Mouse (Mus musculus) limb, embryonic 11.5 days (tissue): ENCODE measurements around the gene Fam135a. TPM values are rescaled to one million over a fixed set of nuclear protein-coding genes. Genes with fewer than 3 reads are reported as not detected.

ENCODE experiments used
- ATAC-seq: fragments of 200-750 bp; cut with Nextera tagmentation; 2 replicates; pipeline ENCODE4 v1.8.0; 2017; ENCODE audit warnings: low read depth; ENCODE audit not compliant: insufficient number of reproducible peaks, low FRiP score, low TSS enrichment
- DNase-seq: peaks from one replicate; pipeline ENCODE4 v3.0.0-alpha.2; 2015; ENCODE audit warnings: low spot score
- H3K27ac ChIP-seq: fragments of 300-500 bp; sonication (generic); replicated peaks from 2 replicates; pipeline ENCODE4 v1.5.1; 2014; ENCODE audit warnings: low read depth, mild to moderate bottlenecking, low read length
- H3K27me3 ChIP-seq: fragments of 300-500 bp; sonication (generic); 2 replicates; pipeline ENCODE4 v1.6.1; 2014; ENCODE audit warnings: mild to moderate bottlenecking, low read length, mixed read lengths; ENCODE audit not compliant: control insufficient read depth, insufficient read depth
- H3K36me3 ChIP-seq: fragments of 300-500 bp; sonication (generic); 2 replicates; pipeline ENCODE4 v1.6.1; 2014; ENCODE audit warnings: mild to moderate bottlenecking, low read length, moderate library complexity, mixed read lengths; ENCODE audit not compliant: control insufficient read depth, insufficient read depth
- H3K4me1 ChIP-seq: fragments of 300-500 bp; sonication (generic); 2 replicates; pipeline ENCODE4 v1.6.1; 2014; ENCODE audit warnings: low read length, mixed read lengths; ENCODE audit not compliant: control insufficient read depth, insufficient read depth
- H3K4me2 ChIP-seq: fragments of 300-500 bp; sonication (generic); 2 replicates; pipeline ENCODE4 v1.6.1; 2014; ENCODE audit warnings: low read depth, mild to moderate bottlenecking, moderate library complexity; ENCODE audit not compliant: severe bottlenecking
- H3K4me3 ChIP-seq: fragments of 300-500 bp; sonication (generic); 2 replicates; pipeline ENCODE4 v1.5.1; 2014; ENCODE audit warnings: low read depth, low read length
- H3K9ac ChIP-seq: fragments of 300-500 bp; sonication (generic); 2 replicates; pipeline ENCODE4 v1.6.1; 2014; ENCODE audit warnings: mild to moderate bottlenecking, low read length
- H3K9me3 ChIP-seq: fragments of 300-500 bp; sonication (generic); 2 replicates; pipeline ENCODE4 v1.6.1; 2016; ENCODE audit warnings: low read length; ENCODE audit not compliant: control insufficient read depth
- WGBS: fragments of 180-500 bp; shearing (Covaris S2); extraction: QIAGEN DNeasy Blood & Tissue Kit; methylation state at CpG from one replicate; pipeline ENCODE4 v1.1.7; 2014; 5-methylcytosine and 5-hydroxymethylcytosine counted together
- polyA plus RNA-seq: library from polyadenylated mRNA; unstranded; fragments of >200 nt; fragmentation: Nextera tagmentation; extraction: Ambion mirVana; gene quantifications from 2 replicates; pipeline ENCODE4 v1.2.1, GENCODE M21; 2014

Fam135a gene
- polyA plus RNA-seq, 1 experiment from 2014 or later = 36.4 TPM

DNA sequence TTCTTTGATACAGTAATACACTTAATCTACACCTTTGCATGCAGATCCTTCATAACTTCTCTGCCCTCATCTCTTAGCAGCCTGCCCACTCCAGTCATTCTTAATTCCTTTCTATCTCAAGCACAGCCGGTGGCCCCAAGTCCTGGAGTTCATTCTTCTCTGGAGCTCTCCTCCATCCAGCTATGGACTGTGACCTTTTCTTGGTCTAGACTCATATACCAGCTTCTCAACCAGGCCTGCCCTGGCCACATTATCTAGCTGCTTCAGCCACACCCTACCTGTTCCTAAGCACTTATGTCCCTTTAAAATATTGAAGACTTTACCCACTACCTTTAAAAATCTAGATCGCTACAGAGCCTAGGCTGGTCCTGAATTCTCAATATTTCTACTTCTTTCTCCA lies 9.5 kb downstream of the Fam135a start:
- no peak overlapping the region for H3K4me3 ChIP-seq
- no peak overlapping the region for H3K4me2 ChIP-seq
- H3K9me3 ChIP-seq = no peaks in the 10 kb centered on the region
- DNase-seq = no peak
- no peak for ATAC-seq
- H3K27me3 ChIP-seq = no peaks in the 10 kb centered on the region
- H3K27ac ChIP-seq = no peak overlapping the region
- WGBS = 96% methylated on average over 2 of the region's 2 CpGs
- no peaks in the 10 kb centered on the region for H3K4me1 ChIP-seq
- H3K9ac ChIP-seq = no peak overlapping the region
- H3K36me3 ChIP-seq = no peaks in the 10 kb centered on the region

DNA sequence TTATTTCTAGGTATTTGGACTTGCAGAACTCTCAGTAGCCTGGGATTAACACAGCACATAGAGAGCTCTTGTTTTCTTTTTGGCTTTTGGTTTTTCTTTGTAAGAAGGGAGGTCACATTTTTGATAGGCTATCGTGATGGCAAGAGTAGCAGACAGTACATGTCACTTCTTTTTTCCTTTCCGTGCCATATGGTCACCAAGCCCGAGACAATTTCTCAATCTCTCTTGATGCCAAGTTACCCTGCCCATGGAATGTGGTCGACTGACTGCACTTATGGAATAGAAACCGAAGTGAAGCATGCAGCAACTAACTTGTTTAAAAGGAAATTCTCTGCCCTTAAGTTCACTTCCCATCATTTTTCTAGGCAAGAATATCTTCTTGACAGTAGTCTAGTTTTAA lies 10.0 kb downstream of the Fam135a start:
- no peak for DNase-seq
- no peak overlapping the region for H3K4me3 ChIP-seq
- no peak overlapping the region for H3K27ac ChIP-seq
- H3K4me2 ChIP-seq = no peak overlapping the region
- H3K27me3 ChIP-seq = no peaks in the 10 kb centered on the region
- no peak for ATAC-seq
- WGBS = 83% methylated on average over 5 of the region's 5 CpGs
- no peaks in the 10 kb centered on the region for H3K9me3 ChIP-seq
- H3K36me3 ChIP-seq = no peaks in the 10 kb centered on the region
- no peaks in the 10 kb centered on the region for H3K4me1 ChIP-seq
- H3K9ac ChIP-seq = no peak overlapping the region

- DNase-seq (no peak), ATAC-seq (no peak)
- H3K4me2 ChIP-seq = no peak overlapping the region
- H3K4me3 ChIP-seq = no peak overlapping the region
- H3K9ac ChIP-seq = no peak overlapping the region
- no peak overlapping the region for H3K27ac ChIP-seq
- H3K4me1 ChIP-seq = no peaks in the 10 kb centered on the region
- H3K9me3 ChIP-seq = no peaks in the 10 kb centered on the region
- no peaks in the 10 kb centered on the region for H3K27me3 ChIP-seq
- 83% methylated on average over 3 of the region's 3 CpGs for WGBS
- no peaks in the 10 kb centered on the region for H3K36me3 ChIP-seq
Measured at GRCm38 (mm10) chr1:24086176-24086575, 14.0 kb downstream of the Fam135a start.

GRCm38 (mm10) chr1:24074396-24074795 lies 25.7 kb downstream of the Fam135a start:
- no peak for ATAC-seq
- WGBS = 86% methylated on average over 2 of the region's 2 CpGs

DNA sequence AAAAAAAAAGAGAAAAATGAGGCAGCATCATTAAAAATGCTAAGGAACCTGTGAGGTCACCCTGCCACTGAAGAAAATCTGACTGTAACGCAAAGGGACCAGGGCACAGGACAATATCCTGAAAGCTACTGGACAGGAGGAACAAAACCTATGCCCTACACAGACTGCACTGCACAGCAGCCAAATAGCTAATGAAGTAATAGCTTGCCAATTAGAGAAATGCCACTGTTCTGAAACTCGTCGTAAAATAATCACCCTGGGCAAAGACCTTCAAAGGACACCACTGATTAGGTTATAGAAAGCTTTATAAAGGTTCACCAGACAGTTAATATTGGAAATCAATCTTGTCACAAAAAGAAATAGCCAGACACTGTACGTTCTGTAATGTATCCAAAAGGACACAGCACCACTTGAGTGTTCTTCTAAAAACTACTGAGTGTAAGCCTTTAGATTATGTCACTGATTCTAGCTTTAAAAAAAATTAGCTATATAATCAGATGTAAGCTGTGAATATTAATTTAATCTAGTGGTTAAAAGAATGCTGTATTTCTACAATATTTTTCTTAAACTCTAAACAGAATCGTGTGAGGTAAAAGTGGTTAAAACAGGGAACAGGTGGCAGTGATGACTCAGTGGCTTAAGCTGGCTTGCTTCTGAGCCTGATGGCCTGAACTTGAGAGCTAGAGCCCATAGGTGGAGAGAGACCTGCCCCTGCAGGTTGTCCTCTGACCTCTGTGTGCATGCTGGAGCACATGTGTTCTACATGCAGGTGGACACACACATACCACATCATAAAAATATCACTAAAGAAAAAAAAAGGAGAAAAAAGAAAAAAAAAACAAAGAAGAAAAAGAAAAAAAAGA lies 26.5 kb downstream of the Fam135a start:
- DNase-seq = no peak
- H3K27ac ChIP-seq = no peak overlapping the region
- no peak overlapping the region for H3K9ac ChIP-seq

More at GRCm38 (mm10) chr1:24074396-24074795, 25.7 kb downstream of the Fam135a start:
- no peak overlapping the region for H3K4me2 ChIP-seq
- H3K4me3 ChIP-seq = no peak overlapping the region
- no peaks in the 10 kb centered on the region for H3K27me3 ChIP-seq
- H3K36me3 ChIP-seq = no peaks in the 10 kb centered on the region; the same call in 1 of the 2 replicates
- no peak overlapping the region for H3K27ac ChIP-seq
- DNase-seq = no peak
- no peaks in the 10 kb centered on the region for H3K9me3 ChIP-seq
- no peak overlapping the region for H3K9ac ChIP-seq
- no peaks in the 10 kb centered on the region for H3K4me1 ChIP-seq

DNA sequence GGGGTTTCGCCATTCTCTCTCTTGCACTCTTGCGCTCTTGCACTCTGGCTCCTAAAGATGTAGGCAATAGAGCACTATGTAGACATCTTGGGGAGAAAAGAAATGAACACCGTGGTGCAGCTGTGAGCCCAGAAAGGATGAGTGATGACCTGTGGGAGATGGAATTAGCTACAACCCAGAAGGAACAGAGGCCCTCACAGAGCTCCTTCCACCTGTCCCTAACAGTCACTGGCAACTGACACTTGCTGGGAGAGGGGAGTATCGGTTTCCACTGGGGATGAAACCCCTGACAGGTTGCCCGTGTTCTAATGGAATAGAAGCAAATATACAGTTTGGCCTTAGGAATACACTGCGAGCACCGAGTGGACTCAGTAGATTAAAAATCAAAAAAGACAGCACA lies 31.3 kb downstream of the Fam135a start:
- DNase-seq = no peak
- H3K9ac ChIP-seq = no peak overlapping the region
- H3K27me3 ChIP-seq = no peaks in the 10 kb centered on the region
- WGBS = 90% methylated on average over 7 of the region's 7 CpGs
- H3K36me3 ChIP-seq = no peaks in the 10 kb centered on the region; the same call in 1 of the 2 replicates
- no peak overlapping the region for H3K4me2 ChIP-seq
- H3K4me3 ChIP-seq = no peak overlapping the region
- H3K27ac ChIP-seq = no peak overlapping the region
- no peak for ATAC-seq
- H3K4me1 ChIP-seq = no peaks in the 10 kb centered on the region
- no peaks in the 10 kb centered on the region for H3K9me3 ChIP-seq

More for the DNA sequence above, 26.5 kb downstream of the Fam135a start:
- Histone ChIP-seq H3K4me3 (no peak overlapping the region), H3K27me3 (no peaks in the 10 kb centered on the region), H3K4me2 (no peak overlapping the region), H3K4me1 (no peaks in the 10 kb centered on the region), H3K9me3 (no peaks in the 10 kb centered on the region), H3K36me3 (no peaks in the 10 kb centered on the region; the same call in 1 of the 2 replicates)
- WGBS = 73% methylated on average over 5 of the region's 5 CpGs
- no peak for ATAC-seq

- Histone ChIP-seq H3K27me3 (no peaks in the 10 kb centered on the region), H3K4me3 (no peak overlapping the region), H3K4me2 (no peak overlapping the region), H3K27ac (no peak overlapping the region), H3K9ac (no peak overlapping the region), H3K9me3 (no peaks in the 10 kb centered on the region), H3K36me3 (no peaks in the 10 kb centered on the region; the same call in 1 of the 2 replicates), H3K4me1 (no peaks in the 10 kb centered on the region)
- DNase-seq (no peak), ATAC-seq (no peak)
- 89% methylated on average over 4 of the region's 4 CpGs for WGBS
Measured at GRCm38 (mm10) chr1:24066706-24067105, 33.4 kb downstream of the Fam135a start.

DNA sequence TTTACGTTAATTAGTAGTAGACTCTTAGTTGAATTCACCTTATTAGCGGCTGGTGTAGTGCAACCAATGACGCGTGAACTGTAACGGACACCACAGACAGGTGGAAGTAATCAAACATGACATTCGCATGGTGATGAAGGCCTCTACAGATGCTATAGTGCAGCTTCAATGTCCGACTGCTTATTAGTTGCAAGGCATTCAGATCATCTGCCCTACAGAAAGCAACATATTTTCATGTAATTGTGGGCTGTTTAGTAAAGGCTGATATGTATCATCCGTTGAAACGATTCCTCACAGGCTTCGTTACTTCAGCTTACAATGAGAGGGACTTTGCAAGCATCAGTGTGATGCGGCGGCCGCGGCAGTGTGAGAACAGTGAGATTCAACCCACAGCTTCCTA lies 44.4 kb downstream of the Fam135a start:
- WGBS = 94% methylated on average over 14 of the region's 14 CpGs

More for the DNA sequence above, 44.4 kb downstream of the Fam135a start:
- Histone ChIP-seq H3K4me3 (no peak overlapping the region), H3K4me2 (no peak overlapping the region), H3K9ac (no peak overlapping the region), H3K27me3 (no peaks in the 10 kb centered on the region), H3K36me3 (no peaks in the 10 kb centered on the region), H3K4me1 (no peaks in the 10 kb centered on the region), H3K9me3 (no peaks in the 10 kb centered on the region), H3K27ac (no peak overlapping the region)
- no peak for DNase-seq
- ATAC-seq = no peak
